Mouse (Mus musculus): ENCODE data around the gene Mrpl58.
A peak's percentile ranks its signal among the peaks of the same experiment; 100 is the strongest.
"Not testable (repeated sequence)": the region's sequence is repeated elsewhere in the genome, so short reads cannot be mapped to it uniquely, and the experiment has no call there.

Gene Mrpl58

GRCm38 (mm10) chr11:115383701-115384474 lies 19.7 kb upstream of the Mrpl58 start:
- DNase-seq: peak; percentile 83

- no peak for DNase-seq
Measured at GRCm38 (mm10) chr11:115384587-115384986, 19.0 kb upstream of the Mrpl58 start.

- not testable (repeated sequence) for DNase-seq
Measured at GRCm38 (mm10) chr11:115386859-115387258, 16.7 kb upstream of the Mrpl58 start.

GRCm38 (mm10) chr11:115391358-115391757 lies 12.2 kb upstream of the Mrpl58 start:
- DNase-seq: no peak

GRCm38 (mm10) chr11:115393721-115394325 lies 9.7 kb upstream of the Mrpl58 start:
- no peak for DNase-seq

GRCm38 (mm10) chr11:115398085-115398484 lies 5.5 kb upstream of the Mrpl58 start:
- no peak for DNase-seq

- DNase-seq: no peak
Measured at GRCm38 (mm10) chr11:115400126-115400525, 3.4 kb upstream of the Mrpl58 start.

GRCm38 (mm10) chr11:115400630-115401391 lies 2.7 kb upstream of the Mrpl58 start:
- DNase-seq: peak; percentile 70

GRCm38 (mm10) chr11:115405723-115406122 lies 2.2 kb downstream of the Mrpl58 start:
- DNase-seq: no peak

GRCm38 (mm10) chr11:115406858-115407401 lies 3.4 kb downstream of the Mrpl58 start:
- no peak for DNase-seq

GRCm38 (mm10) chr11:115408266-115408920 lies 4.8 kb downstream of the Mrpl58 start:
- DNase-seq: no peak

- DNase-seq: no peak
Measured at GRCm38 (mm10) chr11:115409556-115409955, 6.0 kb downstream of the Mrpl58 start.

GRCm38 (mm10) chr11:115419531-115420237 lies 16.1 kb downstream of the Mrpl58 start, which contains the start of the genes Atp5h and Kctd2:
Atp5h (minus strand) TSS chr11:115419962.
Kctd2 (plus strand) TSS chr11:115420128.
- peak; percentile 98 for DNase-seq

- DNase-seq: peak; percentile 65
Measured at GRCm38 (mm10) chr11:115420336-115421190, 17.0 kb downstream of the Mrpl58 start.

GRCm38 (mm10) chr11:115421328-115421727 lies 17.8 kb downstream of the Mrpl58 start:
- DNase-seq: no peak

GRCm38 (mm10) chr11:115421972-115422371 lies 18.4 kb downstream of the Mrpl58 start:
- DNase-seq: no peak

GRCm38 (mm10) chr11:115423091-115423490 lies 19.5 kb downstream of the Mrpl58 start:
- no peak for DNase-seq

- DNase-seq: no peak
Measured at GRCm38 (mm10) chr11:115424666-115425065, 21.1 kb downstream of the Mrpl58 start.

GRCm38 (mm10) chr11:115425671-115426070 lies 22.1 kb downstream of the Mrpl58 start:
- no peak for DNase-seq

GRCm38 (mm10) chr11:115427482-115428331 lies 24.2 kb downstream of the Mrpl58 start:
- peak; percentile 92 for DNase-seq

Data from retina, postnatal 1 day (tissue).